11 mouse cellular contexts compared by ENCODE assay signal in genomic region chr7:128854690-128855343, GRCm38 (mm10).
A peak's percentile ranks its signal among the peaks of the same experiment; 100 is the strongest.
DNase-seq lines count a peak whose midpoint lies in the region; ATAC-seq and TF ChIP-seq lines count a peak whose summit lies in the region.
"Had no signal": no experiment of that assay in that cellular context is flagged by ENCODE, and none has a peak within 500 bp of the region (broad histone marks: within the 10 kb centered on the region; RNA-seq: fewer than 3 reads in every experiment).

No protein-coding gene starts in this region.

- peak overlapping the region; percentile 1 for H3K4me3 ChIP-seq in cerebellum, adult 2 months (replicated peaks; ENCODE audit: insufficient read depth, low read depth, low read length)
- H3K4me3 ChIP-seq in hindbrain, embryonic 14.5 days (replicated peaks; ENCODE audit: low read length): no peak overlapping the region
- H3K4me3 ChIP-seq in hindbrain, embryonic 11.5 days (ENCODE audit: low read depth, low read length): no peak overlapping the region
- H3K4me3 ChIP-seq in MEL (ENCODE audit: control insufficient read depth in 1 of 2, insufficient read depth in 1 of 2, low read depth in 2 of 2, low read length in 2 of 2): no peak overlapping the region
- H3K4me3 ChIP-seq: lung, embryonic 15.5 days had no signal

- 8% methylated on average over 18 of the region's 18 CpGs for WGBS in cerebellum, adult 2 months
- WGBS in hindbrain, embryonic 14.5 days: 64% methylated on average over 18 of the region's 18 CpGs
- WGBS in hindbrain, embryonic 11.5 days: 71% methylated on average over 18 of the region's 18 CpGs

- no peaks in the 10 kb centered on the region for H3K9me3 ChIP-seq in hindbrain, embryonic 14.5 days (ENCODE audit: control insufficient read depth, low read length)
- H3K9me3 ChIP-seq in hindbrain, embryonic 11.5 days (ENCODE audit: control insufficient read depth, low read length): no peaks in the 10 kb centered on the region
- H3K9me3 ChIP-seq in MEL (replicated peaks; ENCODE audit: insufficient read depth, low read length): no peaks in the 10 kb centered on the region
- H3K9me3 ChIP-seq: lung, embryonic 15.5 days had no signal

- TF ChIP-seq CTCF in cerebellum, adult 2 months (IDR thresholded peaks at IDR 0.05; ENCODE audit: borderline replicate concordance, insufficient read depth, low read depth, low read length): no peak
- TF ChIP-seq CTCF in MEL (IDR thresholded peaks at IDR 0.05 in 2 of 3, conservative IDR thresholded peaks at IDR 0.05 in 1 of 3; ENCODE audit: control insufficient read depth in 1 of 3, insufficient read depth in 1 of 3, low read depth in 2 of 3, low read length in 3 of 3, poor library complexity in 1 of 3, severe bottlenecking in 1 of 3): no peak

- TF ChIP-seq RAD21 in MEL (IDR thresholded peaks at IDR 0.05; ENCODE audit: low read depth, low read length): no peak

- ATAC-seq in hindbrain, embryonic 14.5 days (ENCODE audit: low FRiP score): no peak
- no peak for ATAC-seq in hindbrain, embryonic 11.5 days (ENCODE audit: low FRiP score)
- ATAC-seq: midbrain, embryonic 16.5 days had no signal

- H3K4me1 ChIP-seq in cerebellum, adult 2 months (ENCODE audit: control insufficient read depth, insufficient read depth, low read length): peaks cover 4% of the 10 kb centered on the region; the same call in 1 of the 2 replicates
- no peaks in the 10 kb centered on the region for H3K4me1 ChIP-seq in hindbrain, embryonic 14.5 days (replicated peaks; ENCODE audit: control insufficient read depth, insufficient read depth, low read length)
- no peaks in the 10 kb centered on the region for H3K4me1 ChIP-seq in hindbrain, embryonic 11.5 days (replicated peaks; ENCODE audit: control insufficient read depth, insufficient read depth, low read length)
- H3K4me1 ChIP-seq in MEL (ENCODE audit: control insufficient read depth in 1 of 2, insufficient read depth in 2 of 2, low read length in 2 of 2): peaks cover 0 to 10% of the 10 kb centered on the region in 2 experiments; a peak in 3 of 4 replicates
- H3K4me1 ChIP-seq: lung, embryonic 15.5 days had no signal

- TF ChIP-seq EP300 in MEL (IDR thresholded peaks at IDR 0.05; ENCODE audit: low read depth in 1 of 2, low read length in 2 of 2): peak; percentile 69 to 88

- no peak overlapping the region for H3K4me2 ChIP-seq in hindbrain, embryonic 14.5 days (replicated peaks)
- no peak overlapping the region for H3K4me2 ChIP-seq in hindbrain, embryonic 11.5 days (replicated peaks; ENCODE audit: low read depth, low read length)
- H3K4me2 ChIP-seq: lung, embryonic 15.5 days had no signal

- DNase-seq in cerebellum, adult 2 months: peak; percentile 8 to 14
- no peak for DNase-seq in cerebellum, adult 11-12 months
- DNase-seq in hindbrain, embryonic 14.5 days (ENCODE audit: low spot score): peak; percentile 31
- DNase-seq in hindbrain, embryonic 11.5 days (ENCODE audit: low spot score): no peak
- DNase-seq in MEL (ENCODE audit: low read depth, low spot score) (peak; percentile 88), liver (peak; percentile 87)
- no peak for DNase-seq in testis, postnatal 14 days (ENCODE audit: low spot score)
- no peak for DNase-seq in gastrocnemius, postnatal 10 days
- DNase-seq: thymus, postnatal 36 days had no signal

- H3K36me3 ChIP-seq in hindbrain, embryonic 14.5 days (replicated peaks; ENCODE audit: control insufficient read depth, insufficient read depth): no peaks in the 10 kb centered on the region
- H3K36me3 ChIP-seq in hindbrain, embryonic 11.5 days (ENCODE audit: control insufficient read depth, insufficient read depth, low read length): no peaks in the 10 kb centered on the region
- peaks cover 0 to 9% of the 10 kb centered on the region in 2 experiments; a peak in 2 of 4 replicates for H3K36me3 ChIP-seq in MEL (ENCODE audit: control insufficient read depth in 1 of 2, insufficient read depth in 2 of 2, low read length in 2 of 2)
- H3K36me3 ChIP-seq: lung, embryonic 15.5 days had no signal

- no peak overlapping the region for H3K9ac ChIP-seq in hindbrain, embryonic 14.5 days
- H3K9ac ChIP-seq in hindbrain, embryonic 11.5 days (ENCODE audit: low read depth, low read length): no peak overlapping the region
- H3K9ac ChIP-seq in MEL (ENCODE audit: control insufficient read depth, low read depth, low read length, poor library complexity, severe bottlenecking): no peak overlapping the region
- H3K9ac ChIP-seq: lung, embryonic 15.5 days had no signal

- TF ChIP-seq POLR2A in cerebellum, adult 2 months (IDR thresholded peaks at IDR 0.05; ENCODE audit: borderline replicate concordance, insufficient read depth, low read length): no peak
- TF ChIP-seq POLR2A in MEL (IDR thresholded peaks at IDR 0.05; ENCODE audit: control insufficient read depth in 1 of 2, insufficient read depth in 1 of 2, low read depth in 1 of 2, low read length in 2 of 2, poor library complexity in 1 of 2): no peak

- no peak overlapping the region for H3K27ac ChIP-seq in cerebellum, adult 2 months (ENCODE audit: insufficient read depth, low read length)
- no peak overlapping the region for H3K27ac ChIP-seq in hindbrain, embryonic 14.5 days
- H3K27ac ChIP-seq in hindbrain, embryonic 11.5 days (ENCODE audit: low read depth, low read length): no peak overlapping the region
- H3K27ac ChIP-seq in MEL (ENCODE audit: control insufficient read depth, low read depth, low read length): no peak overlapping the region
- H3K27ac ChIP-seq: lung, embryonic 15.5 days had no signal

- H3K79me2 ChIP-seq in MEL (ENCODE audit: control insufficient read depth, insufficient read depth, low read length, poor library complexity): no peaks in the 10 kb centered on the region

- no peaks in the 10 kb centered on the region for H3K27me3 ChIP-seq in cerebellum, adult 2 months (ENCODE audit: control insufficient read depth, insufficient read depth, low read length)
- H3K27me3 ChIP-seq in hindbrain, embryonic 14.5 days (ENCODE audit: control insufficient read depth, insufficient read depth, low read length): no peaks in the 10 kb centered on the region
- H3K27me3 ChIP-seq in hindbrain, embryonic 11.5 days (ENCODE audit: control insufficient read depth, insufficient read depth, low read length): no peaks in the 10 kb centered on the region
- H3K27me3 ChIP-seq in MEL (ENCODE audit: control insufficient read depth in 1 of 2, insufficient read depth in 2 of 2, low read length in 2 of 2): no peaks in the 10 kb centered on the region
- H3K27me3 ChIP-seq: lung, embryonic 15.5 days had no signal

TF ChIP-seq in MEL, 35 proteins besides CTCF, POLR2A, EP300 and RAD21 (continues in another document):
- no peak for TF ChIP-seq CHD1 (IDR thresholded peaks at IDR 0.05; ENCODE audit: low read depth, low read length)
- no peak for TF ChIP-seq JUND (IDR thresholded peaks at IDR 0.05; ENCODE audit: low read depth, low read length)
- peak; percentile 93 for TF ChIP-seq GATA1 (IDR thresholded peaks at IDR 0.05; ENCODE audit: low read depth, low read length)
- TF ChIP-seq ZC3H11A (IDR thresholded peaks at IDR 0.05; ENCODE audit: low read depth, low read length): peak; percentile 14; the same call in 1 of the 2 replicates
- peak; percentile 97 for TF ChIP-seq TCF12 (IDR thresholded peaks at IDR 0.05; ENCODE audit: low read depth, low read length)
- peak; percentile 21; the same call in 1 of the 2 replicates for TF ChIP-seq BHLHE40 (IDR thresholded peaks at IDR 0.05; ENCODE audit: borderline replicate concordance, low read depth, low read length)
- no peak for TF ChIP-seq ZKSCAN1 (IDR thresholded peaks at IDR 0.05; ENCODE audit: low read depth, low read length)
- TF ChIP-seq MEF2A (IDR thresholded peaks at IDR 0.05; ENCODE audit: extremely low read depth, insufficient replicate concordance, low read depth, low read length, poor library complexity, severe bottlenecking): no peak
- TF ChIP-seq SIN3A (IDR thresholded peaks at IDR 0.05; ENCODE audit: low read length): peak; percentile 60
- TF ChIP-seq POLR2AphosphoS2 (IDR thresholded peaks at IDR 0.05; ENCODE audit: low read length): no peak
- no peak for TF ChIP-seq MAZ (IDR thresholded peaks at IDR 0.05; ENCODE audit: low read depth, low read length)
- TF ChIP-seq TBP (IDR thresholded peaks at IDR 0.05; ENCODE audit: low read depth, low read length): 0 out of 2 replicates have a peak, but pooled peaks have one; percentile 24
- TF ChIP-seq HCFC1 (IDR thresholded peaks at IDR 0.05; ENCODE audit: low read depth, low read length): no peak
- no peak for TF ChIP-seq SMC3 (IDR thresholded peaks at IDR 0.05; ENCODE audit: low read depth, low read length)
- no peak for TF ChIP-seq KAT2A (conservative IDR thresholded peaks at IDR 0.05; ENCODE audit: low read depth, low read length)
- peak; percentile 63; the same call in 1 of the 2 replicates for TF ChIP-seq MXI1 (IDR thresholded peaks at IDR 0.05; ENCODE audit: low read depth, low read length)
- TF ChIP-seq MAX (IDR thresholded peaks at IDR 0.05; ENCODE audit: low read length): no peak
- 0 out of 2 replicates have a peak, but pooled peaks have one; percentile 41 for TF ChIP-seq RCOR1 (IDR thresholded peaks at IDR 0.05; ENCODE audit: low read depth, low read length)
- no peak for TF ChIP-seq NELFE (IDR thresholded peaks at IDR 0.05; ENCODE audit: low read depth, low read length)
- no peak for TF ChIP-seq MAFK (IDR thresholded peaks at IDR 0.05; ENCODE audit: borderline replicate concordance, low read depth, low read length)
- TF ChIP-seq TAL1 (IDR thresholded peaks at IDR 0.05; ENCODE audit: low read length): peak; percentile 85
- peak; percentile 93 for TF ChIP-seq ETS1 (IDR thresholded peaks at IDR 0.05; ENCODE audit: low read depth, low read length)
- no peak for TF ChIP-seq ELF1 (IDR thresholded peaks at IDR 0.05; ENCODE audit: low read depth, low read length)
- no peak for TF ChIP-seq ZMIZ1 (IDR thresholded peaks at IDR 0.05; ENCODE audit: low read depth, low read length)
- TF ChIP-seq NRF1 (IDR thresholded peaks at IDR 0.05; ENCODE audit: insufficient read depth, low read depth, low read length, poor library complexity, severe bottlenecking): no peak
- TF ChIP-seq UBTF (IDR thresholded peaks at IDR 0.05; ENCODE audit: borderline replicate concordance, insufficient read depth, low read depth, low read length): no peak
- no peak for TF ChIP-seq MYB (IDR thresholded peaks at IDR 0.05; ENCODE audit: low read depth, low read length)
- TF ChIP-seq GABPA (IDR thresholded peaks at IDR 0.05; ENCODE audit: low read depth, low read length): no peak
- TF ChIP-seq CHD2 (IDR thresholded peaks at IDR 0.05; ENCODE audit: low read length): no peak
- no peak for TF ChIP-seq MYC (IDR thresholded peaks at IDR 0.05; ENCODE audit: low read depth, low read length)
- TF ChIP-seq USF1 (IDR thresholded peaks at IDR 0.05; ENCODE audit: low read depth, low read length): no peak
- peak; percentile 88 for TF ChIP-seq ZNF384 (IDR thresholded peaks at IDR 0.05; ENCODE audit: low read depth, low read length)
- no peak for TF ChIP-seq USF2 (IDR thresholded peaks at IDR 0.05; ENCODE audit: borderline replicate concordance in 1 of 2, insufficient read depth in 1 of 2, low read depth in 1 of 2, low read length in 2 of 2)

Comparison
In these comparisons a context has a peak if more than half of its experiments do, and no peak if none do; other contexts are left out.
1. DNase-seq: peak in cerebellum, adult 2 months (2 of 2), hindbrain, embryonic 14.5 days (single experiment), MEL (single experiment) and liver (single experiment); none in cerebellum, adult 11-12 months (single experiment), hindbrain, embryonic 11.5 days (single experiment), testis, postnatal 14 days (single experiment) and gastrocnemius, postnatal 10 days (single experiment).